Mouse (Mus musculus) midbrain, embryonic 11.5 days (tissue): Measurements from ENCODE around the gene Hmcn1. TPM values are rescaled to one million over a fixed set of nuclear protein-coding genes. Genes with fewer than 3 reads are reported as not detected.

Experiments
- ATAC-seq: fragments of 200-750 bp; cut with Nextera tagmentation; 2 replicates; pipeline ENCODE4 v1.8.0; 2017; ENCODE audit warnings: moderate TSS enrichment, moderate library complexity; ENCODE audit not compliant: low FRiP score
- DNase-seq: peaks from one replicate; pipeline ENCODE4 v3.0.0; 2015; ENCODE audit warnings: low spot score; ENCODE audit errors: missing footprints
- H3K27ac ChIP-seq: fragments of 300-500 bp; sonication (generic); 2 replicates; pipeline ENCODE4 v1.5.1; 2014; ENCODE audit warnings: low read depth, low read length
- H3K27me3 ChIP-seq: fragments of 300-500 bp; sonication (generic); 2 replicates; pipeline ENCODE4 v1.6.1; 2014; ENCODE audit warnings: mild to moderate bottlenecking, low read length, moderate library complexity, mixed read lengths; ENCODE audit not compliant: control insufficient read depth, insufficient read depth
- H3K36me3 ChIP-seq: fragments of 300-500 bp; sonication (generic); 2 replicates; pipeline ENCODE4 v1.6.1; 2014; ENCODE audit warnings: mild to moderate bottlenecking, low read length, moderate library complexity, mixed read lengths; ENCODE audit not compliant: control insufficient read depth, insufficient read depth
- H3K4me1 ChIP-seq: fragments of 300-500 bp; sonication (generic); 2 replicates; pipeline ENCODE4 v1.6.1; 2014; ENCODE audit warnings: low read length; ENCODE audit not compliant: control insufficient read depth, insufficient read depth
- H3K4me2 ChIP-seq: fragments of 300-500 bp; sonication (generic); 2 replicates; pipeline ENCODE4 v1.6.1; 2014; ENCODE audit warnings: mild to moderate bottlenecking, moderate library complexity
- H3K4me3 ChIP-seq: fragments of 300-500 bp; sonication (generic); 2 replicates; pipeline ENCODE4 v1.5.1; 2014; ENCODE audit warnings: low read depth, low read length
- H3K9ac ChIP-seq: fragments of 300-500 bp; sonication (generic); 2 replicates; pipeline ENCODE4 v1.6.1; 2014; ENCODE audit warnings: low read length
- H3K9me3 ChIP-seq: fragments of 300-500 bp; sonication (generic); 2 replicates; pipeline ENCODE4 v1.6.1; 2016; ENCODE audit warnings: low read length; ENCODE audit not compliant: control insufficient read depth
- WGBS: fragments of 180-500 bp; shearing (Covaris S2); extraction: QIAGEN DNeasy Blood & Tissue Kit; methylation state at CpG from one replicate; pipeline ENCODE4 v1.1.7; 2014; 5-methylcytosine and 5-hydroxymethylcytosine counted together
- polyA plus RNA-seq: library from polyadenylated mRNA; unstranded; fragments of >200 nt; fragmentation: Nextera tagmentation; extraction: Ambion mirVana; gene quantifications from 2 replicates; pipeline ENCODE4 v1.2.1, GENCODE M21; 2014

The Hmcn1 gene
- polyA plus RNA-seq, 1 experiment from 2014 or later: 6.0 TPM

DNA sequence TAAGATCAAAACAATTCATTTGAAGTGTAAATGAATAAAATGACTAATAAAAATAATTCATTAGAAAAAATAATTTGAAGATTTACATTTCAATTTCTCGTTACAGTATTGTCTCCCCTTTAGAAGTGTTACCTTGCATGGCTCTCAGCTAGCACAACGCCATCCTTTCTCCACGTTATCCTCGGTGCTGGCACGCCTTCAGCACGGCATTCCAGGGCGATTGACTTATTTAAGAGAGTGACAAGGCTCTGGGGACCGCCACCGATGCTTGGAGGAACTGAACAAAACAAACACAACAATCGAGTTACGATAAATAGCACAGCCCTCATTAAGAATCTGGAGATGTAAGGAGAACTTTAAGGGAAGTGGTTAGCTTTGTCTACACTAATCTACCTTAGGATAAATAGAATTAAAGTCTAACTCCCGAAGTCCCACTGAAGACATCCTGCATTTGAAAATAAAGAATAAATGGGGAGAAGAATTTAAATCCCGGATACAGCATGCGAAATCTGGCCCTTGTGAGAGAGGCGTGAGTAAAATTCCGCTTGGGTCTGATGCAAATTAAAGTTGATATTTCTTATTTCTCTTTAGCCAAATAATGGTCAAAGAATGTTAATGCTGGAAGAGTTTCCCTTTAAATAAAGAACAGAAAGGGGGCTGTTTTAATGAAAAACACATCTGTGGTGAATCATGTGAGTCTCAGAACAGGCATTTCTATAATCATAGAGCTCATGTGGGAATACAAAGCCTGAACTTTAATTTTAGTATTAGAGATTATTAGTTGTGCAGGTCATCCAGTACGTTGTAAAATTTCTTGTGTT lies 362.0 kb downstream of the Hmcn1 start:
- H3K4me3 ChIP-seq: no peak overlapping the region
- no peaks in the 10 kb centered on the region for H3K9me3 ChIP-seq
- H3K4me1 ChIP-seq: no peaks in the 10 kb centered on the region
- no peaks in the 10 kb centered on the region for H3K27me3 ChIP-seq
- H3K9ac ChIP-seq: no peak overlapping the region
- no peak for ATAC-seq
- DNase-seq: no peak
- H3K27ac ChIP-seq: no peak overlapping the region
- WGBS: 85% methylated on average over 17 of the region's 17 CpGs
- no peaks in the 10 kb centered on the region for H3K36me3 ChIP-seq
- no peak overlapping the region for H3K4me2 ChIP-seq

DNA sequence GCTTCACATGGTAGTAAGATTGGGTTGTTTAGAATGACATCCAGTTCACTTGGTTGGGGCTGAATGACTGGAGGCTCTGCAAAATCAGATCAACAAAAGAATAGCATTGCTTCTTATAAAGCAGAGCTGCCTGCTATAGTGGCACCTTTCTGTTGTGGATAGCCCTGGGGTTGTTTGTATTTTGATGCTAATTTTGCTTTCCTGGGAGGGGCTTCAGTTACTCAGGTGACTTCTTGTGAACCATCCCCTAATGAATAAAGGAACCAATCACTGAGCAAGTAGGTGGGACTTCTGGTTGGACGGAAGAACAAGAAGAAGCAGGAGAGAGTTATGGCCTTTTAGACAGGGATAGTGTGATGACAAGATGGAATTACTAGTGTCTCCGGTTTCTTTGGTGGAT lies 370.0 kb downstream of the Hmcn1 start:
- ATAC-seq (no peak), DNase-seq (no peak)
- Histone ChIP-seq H3K9ac (no peak overlapping the region), H3K27ac (no peak overlapping the region), H3K4me2 (no peak overlapping the region), H3K27me3 (no peaks in the 10 kb centered on the region), H3K4me1 (no peaks in the 10 kb centered on the region), H3K4me3 (no peak overlapping the region), H3K36me3 (no peaks in the 10 kb centered on the region), H3K9me3 (no peaks in the 10 kb centered on the region)
- WGBS: 97% methylated on average over 2 of the region's 2 CpGs

DNA sequence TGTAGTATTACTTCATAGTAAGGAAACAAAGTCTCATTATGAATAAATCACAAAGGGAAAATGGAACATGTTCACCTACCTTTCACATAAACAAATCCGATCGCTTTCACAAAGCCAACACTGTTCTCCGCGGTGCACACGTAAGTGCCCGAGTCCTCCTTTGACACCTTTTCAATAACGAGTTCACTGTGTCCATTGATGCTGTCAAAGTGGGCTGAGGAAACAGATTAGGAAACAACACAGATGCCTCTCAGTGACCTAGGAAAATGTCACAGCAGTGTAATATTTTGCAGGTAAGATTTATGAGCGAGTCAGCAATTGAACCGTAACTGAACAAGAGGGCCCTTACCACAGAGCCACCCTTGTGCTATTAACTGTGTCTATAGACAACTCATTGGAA lies 382.7 kb downstream of the Hmcn1 start:
- WGBS: 92% methylated on average over 9 of the region's 9 CpGs
- no peak for DNase-seq

DNA sequence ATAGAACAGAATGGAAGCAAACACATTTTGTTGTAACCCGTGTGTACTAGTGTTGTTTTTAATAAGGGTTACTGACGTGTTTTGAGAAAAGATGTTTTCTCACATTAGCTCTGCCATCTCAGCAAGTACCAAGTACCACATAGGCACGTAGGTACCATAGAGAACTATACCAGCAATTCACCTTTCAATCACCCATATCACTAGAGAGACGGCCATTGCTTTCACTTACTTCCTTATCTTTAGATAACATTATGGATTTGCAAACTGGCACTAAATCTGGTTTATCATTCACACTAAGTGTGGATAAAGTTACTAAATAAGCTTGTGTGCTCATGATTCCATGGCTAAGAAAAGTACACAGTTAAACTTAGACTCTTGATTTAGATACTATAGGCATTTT lies 387.1 kb downstream of the Hmcn1 start:
- WGBS: 91% methylated on average over 4 of the region's 4 CpGs
- no peak for ATAC-seq

More for the DNA sequence above, 382.7 kb downstream of the Hmcn1 start:
- Histone ChIP-seq H3K4me3 (no peak overlapping the region), H3K4me1 (no peaks in the 10 kb centered on the region), H3K36me3 (no peaks in the 10 kb centered on the region), H3K27me3 (no peaks in the 10 kb centered on the region), H3K9ac (no peak overlapping the region), H3K4me2 (no peak overlapping the region), H3K27ac (no peak overlapping the region), H3K9me3 (no peaks in the 10 kb centered on the region)
- no peak for ATAC-seq

DNA sequence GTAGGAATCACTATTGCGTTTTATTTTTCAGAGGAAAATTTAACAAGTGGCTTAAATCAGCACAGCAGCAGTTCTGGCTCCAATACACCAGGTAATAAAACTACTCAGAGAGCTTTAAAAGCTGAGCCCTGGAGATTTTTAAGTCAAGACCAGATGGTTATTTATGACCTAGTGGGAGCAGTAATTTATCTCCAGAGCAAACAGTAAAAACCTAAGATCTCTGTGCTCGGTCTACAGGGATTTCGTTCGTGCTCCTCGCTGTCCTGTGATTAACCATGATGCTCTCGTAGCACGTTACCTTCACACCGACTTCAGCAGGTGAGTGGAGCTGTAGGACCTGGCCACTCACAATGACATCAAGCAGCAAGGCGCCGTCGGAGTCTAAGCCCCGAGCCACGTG lies 399.6 kb downstream of the Hmcn1 start:
- WGBS: 92% methylated on average over 13 of the region's 13 CpGs
- DNase-seq: no peak
- Histone ChIP-seq H3K9me3 (no peaks in the 10 kb centered on the region), H3K4me2 (no peak overlapping the region), H3K36me3 (no peaks in the 10 kb centered on the region), H3K4me3 (no peak overlapping the region), H3K27me3 (no peaks in the 10 kb centered on the region), H3K27ac (no peak overlapping the region), H3K4me1 (no peaks in the 10 kb centered on the region), H3K9ac (no peak overlapping the region)
- ATAC-seq: no peak

More for the DNA sequence above, 387.1 kb downstream of the Hmcn1 start:
- Histone ChIP-seq H3K36me3 (no peaks in the 10 kb centered on the region), H3K4me3 (no peak overlapping the region), H3K9ac (no peak overlapping the region), H3K4me2 (no peak overlapping the region), H3K27ac (no peak overlapping the region), H3K4me1 (no peaks in the 10 kb centered on the region), H3K27me3 (no peaks in the 10 kb centered on the region), H3K9me3 (no peaks in the 10 kb centered on the region)
- no peak for DNase-seq

DNA sequence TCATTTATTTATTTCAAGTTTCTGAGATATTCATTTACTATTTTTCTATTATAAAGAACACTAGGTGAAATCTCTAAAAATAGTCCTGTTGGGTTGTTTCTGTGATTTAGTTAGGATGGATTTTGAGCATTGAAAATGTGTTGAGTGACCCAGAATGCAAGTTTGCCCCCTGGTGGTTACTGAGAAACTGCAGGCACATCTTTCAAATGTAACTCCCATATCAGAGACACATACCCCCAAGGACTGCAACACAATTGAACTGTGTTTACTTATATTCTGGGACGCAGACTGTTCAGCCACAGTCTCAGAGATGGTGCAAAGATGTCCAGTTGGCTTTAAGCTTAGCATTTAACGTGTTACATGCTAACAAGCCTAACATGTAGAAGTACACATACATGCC lies 402.0 kb downstream of the Hmcn1 start:
- ATAC-seq (peak; percentile 54; the same call in 1 of the 2 replicates), DNase-seq (peak; percentile 93)
- no peaks in the 10 kb centered on the region for H3K36me3 ChIP-seq
- no peaks in the 10 kb centered on the region; the same call in 1 of the 2 replicates for H3K27me3 ChIP-seq
- no peak overlapping the region for H3K4me2 ChIP-seq
- 33% methylated on average over 2 of the region's 2 CpGs for WGBS
- no peak overlapping the region for H3K9ac ChIP-seq
- H3K4me1 ChIP-seq: no peaks in the 10 kb centered on the region
- no peak overlapping the region for H3K27ac ChIP-seq
- H3K9me3 ChIP-seq: no peaks in the 10 kb centered on the region
- H3K4me3 ChIP-seq: no peak overlapping the region

DNA sequence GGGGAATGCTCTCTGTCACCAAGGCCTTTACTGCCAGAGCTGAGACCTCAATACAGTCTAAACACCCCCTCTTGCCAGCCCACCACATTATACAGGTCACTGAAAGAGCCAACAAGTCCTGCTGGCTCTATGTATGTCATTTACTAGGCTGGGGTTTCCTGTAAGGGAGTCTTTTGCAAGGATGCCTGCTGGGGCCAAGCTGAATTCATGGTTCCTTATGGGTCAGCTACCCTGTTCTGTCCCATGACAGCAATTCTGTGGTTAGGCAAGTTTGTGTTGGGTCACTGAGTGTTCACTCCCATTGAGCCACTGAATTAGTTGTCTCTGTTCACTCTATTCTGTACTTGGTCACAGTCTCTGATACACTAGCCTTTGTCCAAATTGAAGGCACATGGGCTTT lies 405.8 kb downstream of the Hmcn1 start:
- H3K4me1 ChIP-seq: peaks cover 5% of the 10 kb centered on the region; the same call in 1 of the 2 replicates

DNA sequence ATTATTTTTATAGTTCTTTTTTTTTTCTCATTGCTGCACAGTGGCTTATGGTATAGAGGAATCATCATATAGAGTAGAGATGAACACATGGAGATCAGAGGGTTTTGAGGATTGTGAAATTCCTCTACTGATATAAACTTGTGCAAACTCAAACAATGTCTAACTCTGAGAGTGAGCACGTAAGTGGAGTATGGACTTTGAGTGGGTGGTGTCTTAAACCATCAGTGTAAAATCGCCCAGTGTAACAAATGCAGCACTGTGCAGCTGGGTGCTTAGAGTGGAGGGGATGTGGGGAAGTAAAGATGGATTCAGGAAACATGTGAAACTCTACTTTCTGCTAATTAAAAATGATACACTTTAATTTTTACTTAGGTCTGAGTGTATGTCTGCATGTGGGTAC lies 408.8 kb downstream of the Hmcn1 start:
- Histone ChIP-seq H3K4me3 (no peak overlapping the region), H3K4me2 (no peak overlapping the region), H3K27ac (no peak overlapping the region), H3K4me1 (peaks cover 5% of the 10 kb centered on the region; the same call in 1 of the 2 replicates), H3K36me3 (no peaks in the 10 kb centered on the region), H3K27me3 (peaks cover 7% of the 10 kb centered on the region), H3K9ac (no peak overlapping the region), H3K9me3 (no peaks in the 10 kb centered on the region)
- no peak for DNase-seq
- WGBS: 91% methylated on average over 2 of the region's 2 CpGs
- no peak for ATAC-seq

More for the DNA sequence above, 405.8 kb downstream of the Hmcn1 start:
- DNase-seq (no peak), ATAC-seq (peak; percentile 62)
- Histone ChIP-seq H3K4me2 (no peak overlapping the region), H3K9ac (no peak overlapping the region), H3K36me3 (no peaks in the 10 kb centered on the region), H3K4me3 (no peak overlapping the region), H3K27ac (no peak overlapping the region), H3K27me3 (peaks cover 7% of the 10 kb centered on the region), H3K9me3 (no peaks in the 10 kb centered on the region)

DNA sequence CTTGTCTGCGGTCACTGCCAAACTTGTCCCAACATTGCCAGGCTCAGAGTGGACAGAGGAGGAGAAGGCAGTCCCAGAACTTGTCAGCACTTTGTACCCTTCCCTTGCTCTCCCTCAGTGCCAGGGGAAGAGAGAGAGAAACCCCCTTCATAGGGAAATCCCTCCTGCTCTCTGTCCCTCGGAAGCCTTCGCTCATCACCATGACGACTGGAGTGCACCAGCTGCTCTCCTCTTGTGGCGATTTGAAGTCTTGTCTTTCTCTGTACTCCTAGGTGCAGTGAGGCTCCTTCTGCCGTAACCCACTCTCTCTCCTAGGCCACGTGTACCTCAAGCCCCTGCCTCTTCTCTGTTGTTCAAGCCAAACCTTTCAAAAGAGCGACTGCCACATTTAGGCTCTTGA lies 409.5 kb downstream of the Hmcn1 start:
- WGBS: 34% methylated on average over 8 of the region's 8 CpGs

More for the DNA sequence above, 409.5 kb downstream of the Hmcn1 start:
- peaks cover 7% of the 10 kb centered on the region for H3K27me3 ChIP-seq
- no peak overlapping the region for H3K4me3 ChIP-seq
- H3K4me2 ChIP-seq: no peak overlapping the region
- H3K4me1 ChIP-seq: peaks cover 5% of the 10 kb centered on the region; the same call in 1 of the 2 replicates
- DNase-seq (peak; percentile 88), ATAC-seq (peak; percentile 83)
- H3K9me3 ChIP-seq: no peaks in the 10 kb centered on the region
- H3K36me3 ChIP-seq: no peaks in the 10 kb centered on the region
- no peak overlapping the region for H3K27ac ChIP-seq
- no peak overlapping the region for H3K9ac ChIP-seq
